Mouse (Mus musculus): ENCODE measurements around the gene Trim62. TPM values are rescaled to one million over a fixed set of nuclear protein-coding genes. Genes with fewer than 3 reads are reported as not detected.

Trim62 gene
- total RNA-seq, 2 experiments from 2014 or later, result 13.0 to 14.2 TPM

GRCm38 (mm10) chr4:128924841-128925606 lies 41.6 kb downstream of the Trim62 start:
- peak; percentile 95 for TF ChIP-seq CTCF (conservative IDR thresholded peaks at IDR 0.05)
- DNase-seq (ENCODE audit: low spot score in 2 of 2), result peak; percentile 80 to 86

GRCm38 (mm10) chr4:128932783-128933182 lies 49.4 kb downstream of the Trim62 start:
- H3K4me3 ChIP-seq, result no peak overlapping the region
- H3K27ac ChIP-seq, result no peak overlapping the region
- TF ChIP-seq CTCF (conservative IDR thresholded peaks at IDR 0.05), result no peak
- DNase-seq (ENCODE audit: low spot score in 2 of 2), result no peak

More at GRCm38 (mm10) chr4:128924841-128925606, 41.6 kb downstream of the Trim62 start:
- Histone ChIP-seq H3K4me3 (peak overlapping the region; percentile 64), H3K27ac (peak overlapping the region; percentile 72)

- TF ChIP-seq CTCF (conservative IDR thresholded peaks at IDR 0.05), result no peak
- H3K4me3 ChIP-seq, result no peak overlapping the region
- no peak overlapping the region for H3K27ac ChIP-seq
- DNase-seq (ENCODE audit: low spot score in 2 of 2), result no peak
These were observed 52.2 kb downstream of the Trim62 start for GRCm38 (mm10) chr4:128935595-128935994.

- peak; percentile 48 for TF ChIP-seq CTCF (conservative IDR thresholded peaks at IDR 0.05)
- DNase-seq (ENCODE audit: low spot score in 2 of 2), result no peak
These were observed 59.0 kb downstream of the Trim62 start for GRCm38 (mm10) chr4:128942346-128942745.

GRCm38 (mm10) chr4:128946736-128947135 lies 63.4 kb downstream of the Trim62 start:
- no peak overlapping the region for H3K27ac ChIP-seq
- no peak for DNase-seq (ENCODE audit: low spot score in 2 of 2)
- TF ChIP-seq CTCF (conservative IDR thresholded peaks at IDR 0.05), result no peak
- H3K4me3 ChIP-seq, result no peak overlapping the region

More at GRCm38 (mm10) chr4:128942346-128942745, 59.0 kb downstream of the Trim62 start:
- Histone ChIP-seq H3K4me3 (no peak overlapping the region), H3K27ac (no peak overlapping the region)

- H3K27ac ChIP-seq, result no peak overlapping the region
- H3K4me3 ChIP-seq, result no peak overlapping the region
- TF ChIP-seq CTCF (conservative IDR thresholded peaks at IDR 0.05), result no peak
- no peak for DNase-seq (ENCODE audit: low spot score in 2 of 2)
These were observed 64.0 kb downstream of the Trim62 start for GRCm38 (mm10) chr4:128947326-128947933.

- peak; percentile 83 for TF ChIP-seq CTCF (conservative IDR thresholded peaks at IDR 0.05)
- no peak overlapping the region for H3K27ac ChIP-seq
- H3K4me3 ChIP-seq, result no peak overlapping the region
- peak in 1 of 2 experiments; percentile 48 for DNase-seq (ENCODE audit: low spot score in 2 of 2)
These were observed 64.8 kb downstream of the Trim62 start for GRCm38 (mm10) chr4:128948137-128948674.

GRCm38 (mm10) chr4:128949470-128950005 lies 66.2 kb downstream of the Trim62 start:
- no peak overlapping the region for H3K4me3 ChIP-seq
- TF ChIP-seq CTCF (conservative IDR thresholded peaks at IDR 0.05), result no peak
- no peak for DNase-seq (ENCODE audit: low spot score in 2 of 2)
- no peak overlapping the region for H3K27ac ChIP-seq

GRCm38 (mm10) chr4:128950461-128950860 lies 67.1 kb downstream of the Trim62 start:
- no peak for DNase-seq (ENCODE audit: low spot score in 2 of 2)
- no peak overlapping the region for H3K27ac ChIP-seq
- H3K4me3 ChIP-seq, result no peak overlapping the region
- no peak for TF ChIP-seq CTCF (conservative IDR thresholded peaks at IDR 0.05)

- no peak for TF ChIP-seq CTCF (conservative IDR thresholded peaks at IDR 0.05)
- Histone ChIP-seq H3K4me3 (no peak overlapping the region), H3K27ac (no peak overlapping the region)
- no peak for DNase-seq (ENCODE audit: low spot score in 2 of 2)
These were observed 70.5 kb downstream of the Trim62 start for GRCm38 (mm10) chr4:128953851-128954250.

- peak in 1 of 2 experiments; percentile 47 for DNase-seq (ENCODE audit: low spot score in 2 of 2)
- TF ChIP-seq CTCF (conservative IDR thresholded peaks at IDR 0.05), result peak; percentile 80
These were observed 74.0 kb downstream of the Trim62 start for GRCm38 (mm10) chr4:128957155-128957911.

GRCm38 (mm10) chr4:128958156-128958555 lies 74.8 kb downstream of the Trim62 start:
- no peak for TF ChIP-seq CTCF (conservative IDR thresholded peaks at IDR 0.05)
- H3K27ac ChIP-seq, result no peak overlapping the region
- no peak for DNase-seq (ENCODE audit: low spot score in 2 of 2)
- no peak overlapping the region for H3K4me3 ChIP-seq

More at GRCm38 (mm10) chr4:128957155-128957911, 74.0 kb downstream of the Trim62 start:
- Histone ChIP-seq H3K27ac (no peak overlapping the region), H3K4me3 (no peak overlapping the region)

All from layer of hippocampus, adult 2 months (tissue).